ENCODE assay signal across 13 mouse cellular contexts in the genomic region with DNA sequence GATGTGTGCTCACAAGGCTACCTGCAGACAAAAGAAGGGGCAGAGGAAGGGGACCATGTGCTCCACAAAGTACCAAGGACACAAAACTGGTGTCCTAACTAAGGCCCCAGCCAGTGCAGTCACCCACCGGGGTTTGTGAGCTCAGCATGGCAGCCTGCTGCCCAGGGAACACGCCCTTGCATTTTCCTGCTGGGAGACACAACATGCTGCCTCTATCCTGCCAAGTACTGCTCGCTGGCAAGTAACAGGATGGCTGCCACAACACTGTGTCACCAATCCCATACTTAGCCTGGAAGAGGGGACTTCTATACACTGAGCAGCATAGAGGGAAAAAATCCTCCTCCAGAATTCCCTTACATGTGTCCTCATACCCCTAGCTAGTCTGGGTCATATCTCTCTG.
DNase-seq lines count a peak whose midpoint lies in the region; ATAC-seq and TF ChIP-seq lines count a peak whose summit lies in the region.
"Had no signal": no experiment of that assay in that cellular context is flagged by ENCODE, and none has a peak within 500 bp of the region (broad histone marks: within the 10 kb centered on the region; RNA-seq: fewer than 3 reads in every experiment).

No protein-coding gene starts in this region.

- DNase-seq in heart, adult 2 months: peak in 1 of 2 experiments; percentile 52
- DNase-seq in brain, adult 2 months (ENCODE audit: low read depth, low spot score): peak; percentile 86
- peak; percentile 58 for DNase-seq in cerebellum, adult 9-10 months
- DNase-seq in layer of hippocampus, adult 2 months (ENCODE audit: low spot score in 2 of 2): peak; percentile 54 to 58
- DNase-seq in ovary, postnatal 10 days (ENCODE audit: low spot score): no peak
- DNase-seq in ovary, postnatal 36 days (ENCODE audit: low spot score): no peak
- DNase-seq in adipocyte (ENCODE audit: low spot score): no peak
- DNase-seq: kidney, postnatal 36 days; lung, adult 2 months had no signal

- ATAC-seq in heart, embryonic 12.5 days (ENCODE audit: insufficient number of reproducible peaks, low FRiP score): no peak
- ATAC-seq: hindbrain, postnatal 0 days had no signal

- intact Hi-C loops in heart, adult 2 months (cut with DNase I): no loop called here

- H3K4me1 ChIP-seq in heart, adult 2 months (ENCODE audit: control insufficient read depth, insufficient read depth, low read length): peaks cover 22% of the 10 kb centered on the region
- H3K4me1 ChIP-seq in heart, embryonic 12.5 days (replicated peaks): peaks cover 36% of the 10 kb centered on the region
- H3K4me1 ChIP-seq: stomach, embryonic 15.5 days had no signal

- TF ChIP-seq POLR2A in heart, adult 2 months (IDR thresholded peaks at IDR 0.05; ENCODE audit: insufficient read depth, low read depth, low read length): no peak

- TF ChIP-seq EP300 in heart, adult 2 months (IDR thresholded peaks at IDR 0.05; ENCODE audit: insufficient read depth, low read depth, low read length): no peak

- H3K4me2 ChIP-seq in heart, embryonic 12.5 days: no peak overlapping the region
- H3K4me2 ChIP-seq: stomach, embryonic 15.5 days had no signal

- no peak for TF ChIP-seq CTCF in heart, adult 2 months (IDR thresholded peaks at IDR 0.05)
- no peak for TF ChIP-seq CTCF in layer of hippocampus, adult 2 months (conservative IDR thresholded peaks at IDR 0.05)

- H3K9me3 ChIP-seq in heart, embryonic 12.5 days (replicated peaks): no peaks in the 10 kb centered on the region
- H3K9me3 ChIP-seq: megakaryocyte, embryonic 14.5 days; stomach, embryonic 15.5 days had no signal

- H3K4me3 ChIP-seq in heart, adult 2 months: no peak overlapping the region
- H3K4me3 ChIP-seq in heart, embryonic 12.5 days: no peak overlapping the region
- H3K4me3 ChIP-seq in layer of hippocampus, adult 2 months: no peak overlapping the region
- H3K4me3 ChIP-seq: megakaryocyte, embryonic 14.5 days; stomach, embryonic 15.5 days had no signal

- no peak overlapping the region for H3K9ac ChIP-seq in heart, adult 2 months (ENCODE audit: low read depth, low read length)
- no peak overlapping the region for H3K9ac ChIP-seq in heart, embryonic 12.5 days
- H3K9ac ChIP-seq: stomach, embryonic 15.5 days had no signal

- WGBS in heart, adult 2 months: 43% methylated on average over 3 of the region's 3 CpGs
- 57% methylated on average over 3 of the region's 3 CpGs for WGBS in heart, embryonic 12.5 days

- H3K36me3 ChIP-seq in heart, adult 2 months (ENCODE audit: control insufficient read depth, insufficient read depth, low read length): peaks cover 17% of the 10 kb centered on the region
- H3K36me3 ChIP-seq in heart, embryonic 12.5 days: peaks cover 5% of the 10 kb centered on the region; the same call in 1 of the 2 replicates
- H3K36me3 ChIP-seq: stomach, embryonic 15.5 days had no signal

- peak overlapping the region; percentile 67 for H3K27ac ChIP-seq in heart, adult 2 months
- no peak overlapping the region for H3K27ac ChIP-seq in heart, embryonic 12.5 days (ENCODE audit: poor library complexity, severe bottlenecking)
- H3K27ac ChIP-seq in layer of hippocampus, adult 2 months: peak overlapping the region; percentile 70
- H3K27ac ChIP-seq: hindbrain, postnatal 0 days; stomach, embryonic 15.5 days had no signal

- H3K27me3 ChIP-seq in heart, adult 2 months (ENCODE audit: control insufficient read depth, insufficient read depth, low read length): no peaks in the 10 kb centered on the region
- no peaks in the 10 kb centered on the region for H3K27me3 ChIP-seq in heart, embryonic 12.5 days (replicated peaks)
- H3K27me3 ChIP-seq: megakaryocyte, embryonic 14.5 days; stomach, embryonic 15.5 days had no signal

- H3K79me2 ChIP-seq in heart, adult 2 months (replicated peaks; ENCODE audit: control insufficient read depth, insufficient read depth, low read length): no peaks in the 10 kb centered on the region

Comparison
In these comparisons a context has a peak if more than half of its experiments do, and no peak if none do; other contexts are left out.
1. DNase-seq: peak in brain, adult 2 months (single experiment), cerebellum, adult 9-10 months (single experiment) and layer of hippocampus, adult 2 months (2 of 2); none in ovary, postnatal 10 days (single experiment), ovary, postnatal 36 days (single experiment) and adipocyte (single experiment).